Mouse (Mus musculus): ENCODE data around the gene Dock9.

- TF ChIP-seq CTCF (IDR thresholded peaks at IDR 0.05; ENCODE audit: insufficient read depth, low read depth, low read length) (no peak), POLR2A (IDR thresholded peaks at IDR 0.05; ENCODE audit: insufficient read depth, low read depth, low read length) (no peak)
Observed at GRCm38 (mm10) chr14:121585906-121586765, 211.5 kb downstream of the Dock9 start.

Data from olfactory bulb, adult 2 months (tissue).